ENCODE assay signal across 13 mouse cellular contexts in genomic region chr15:99677089-99677488, GRCm38 (mm10). TPM values are rescaled to one million over a fixed set of nuclear protein-coding genes. Genes with fewer than 3 reads are reported as not detected.
DNase-seq lines count a peak whose midpoint lies in the region; ATAC-seq and TF ChIP-seq lines count a peak whose summit lies in the region.
"Had no signal": no experiment of that assay in that cellular context is flagged by ENCODE, and none has a peak within 500 bp of the region (broad histone marks: within the 10 kb centered on the region; RNA-seq: fewer than 3 reads in every experiment).

No protein-coding gene starts in this region.

- H3K4me1 ChIP-seq in hindbrain, postnatal 0 days (ENCODE audit: insufficient read depth, low read length), result peaks cover 27% of the 10 kb centered on the region
- no peaks in the 10 kb centered on the region for H3K4me1 ChIP-seq in stomach, embryonic 16.5 days (ENCODE audit: control insufficient read depth, insufficient read depth, low read length)

- no peak for TF ChIP-seq CTCF in hindbrain, postnatal 0 days (IDR thresholded peaks at IDR 0.05; ENCODE audit: low read depth)

- DNase-seq in cerebellum, adult 9-11 months, result peak; percentile 55
- DNase-seq in cerebellum, postnatal 36 days, result no peak
- DNase-seq in right cerebral cortex, adult 18-20 months, result peak; percentile 40
- DNase-seq in right cerebral cortex, postnatal 25 days, result no peak
- DNase-seq in hindbrain, postnatal 0 days (ENCODE audit: low spot score), result peak; percentile 70

- H3K9me3 ChIP-seq in hindbrain, postnatal 0 days (ENCODE audit: low read length), result no peaks in the 10 kb centered on the region
- H3K9me3 ChIP-seq in stomach, embryonic 16.5 days (replicated peaks; ENCODE audit: control insufficient read depth, low read length), result no peaks in the 10 kb centered on the region

- WGBS in hindbrain, postnatal 0 days, result 21% methylated on average over 8 of the region's 8 CpGs
- WGBS in stomach, embryonic 16.5 days, result 42% methylated on average over 8 of the region's 8 CpGs

- peak overlapping the region; percentile 31 for H3K4me2 ChIP-seq in hindbrain, postnatal 0 days (ENCODE audit: low read depth, low read length)
- H3K4me2 ChIP-seq in stomach, embryonic 16.5 days (ENCODE audit: low read depth, low read length), result no peak overlapping the region

- no peak overlapping the region for H3K4me3 ChIP-seq in hindbrain, postnatal 0 days (ENCODE audit: low read length)
- H3K4me3 ChIP-seq in stomach, embryonic 16.5 days (replicated peaks; ENCODE audit: low read length), result no peak overlapping the region

- H3K27me3 ChIP-seq in hindbrain, postnatal 0 days (ENCODE audit: insufficient read depth, low read length), result no peaks in the 10 kb centered on the region
- peaks cover 7% of the 10 kb centered on the region for H3K27me3 ChIP-seq in stomach, embryonic 16.5 days (ENCODE audit: control insufficient read depth, insufficient read depth, low read length)

- peak; percentile 72 for ATAC-seq in hindbrain, postnatal 0 days
- ATAC-seq in stomach, embryonic 16.5 days (ENCODE audit: insufficient read depth, low FRiP score), result 0 out of 2 replicates have a peak, but pooled peaks have one; percentile 34
- ATAC-seq in CD4-positive, CD25-positive, alpha-beta regulatory T cell, adult 4 months, result no peak
- ATAC-seq in activated CD4-positive, CD25-positive, alpha-beta regulatory T cell, adult 4 months, result no peak
- ATAC-seq: intestine, embryonic 16.5 days had no signal

- H3K36me3 ChIP-seq in hindbrain, postnatal 0 days (ENCODE audit: insufficient read depth, low read length), result no peaks in the 10 kb centered on the region
- H3K36me3 ChIP-seq in stomach, embryonic 16.5 days (ENCODE audit: control insufficient read depth, insufficient read depth, low read length), result no peaks in the 10 kb centered on the region

- peak overlapping the region; percentile 13; the same call in 1 of the 2 replicates for H3K9ac ChIP-seq in hindbrain, postnatal 0 days (replicated peaks; ENCODE audit: low read length)
- H3K9ac ChIP-seq in stomach, embryonic 16.5 days (ENCODE audit: low read length), result no peak overlapping the region

- H3K27ac ChIP-seq in hindbrain, postnatal 0 days, result peak overlapping the region; percentile 67
- H3K27ac ChIP-seq in stomach, embryonic 16.5 days (ENCODE audit: low read length), result no peak overlapping the region

RNA-seq across cellular contexts. Expression of gene Asic1, which starts 6.9 kb away (rescaled TPM):
- 127 and 143 TPM in 2 replicates for total RNA-seq in hindbrain, postnatal 0 days (2014; rRNA removed)
- 32.0 and 37.1 TPM in 2 replicates for polyA plus RNA-seq in hindbrain, postnatal 0 days (2015; fragmentation: Nextera tagmentation; extraction: Ambion mirVana)
- polyA plus RNA-seq in stomach, embryonic 16.5 days (2015; fragmentation: Nextera tagmentation; extraction: Ambion mirVana), result 0.89 and 0.92 TPM in 2 replicates
- under 1 TPM in 1 of 2 experiments, not detected in 1; 0.52 TPM for polyA plus RNA-seq in CD4-positive, CD25-positive, alpha-beta regulatory T cell, adult 4 months (2017; shearing (Covaris generic))
- under 1 TPM; 0.22 to 0.32 TPM for polyA plus RNA-seq in activated CD4-positive, CD25-positive, alpha-beta regulatory T cell, adult 4 months (2017; shearing (Covaris generic))

RNA-seq across cellular contexts. Expression of gene Smarcd1, which starts 24.8 kb away (rescaled TPM):
- 74.0 and 89.4 TPM in 2 replicates for total RNA-seq in hindbrain, postnatal 0 days (2014; rRNA removed)
- 78.1 and 91.2 TPM in 2 replicates for polyA plus RNA-seq in hindbrain, postnatal 0 days (2015; fragmentation: Nextera tagmentation; extraction: Ambion mirVana)
- 17.0 and 20.9 TPM in 2 replicates for polyA plus RNA-seq in stomach, embryonic 16.5 days (2015; fragmentation: Nextera tagmentation; extraction: Ambion mirVana)
- polyA plus RNA-seq in CD4-positive, CD25-positive, alpha-beta regulatory T cell, adult 4 months (2017; shearing (Covaris generic)), result 10 to 100 TPM; 10.0 to 14.8 TPM
- 10 to 100 TPM in 1 of 2 experiments, 1 to 10 TPM in 1; 8.6 to 10.8 TPM for polyA plus RNA-seq in activated CD4-positive, CD25-positive, alpha-beta regulatory T cell, adult 4 months (2017; shearing (Covaris generic))

RNA-seq across cellular contexts. Expression of gene Racgap1, which starts 25.6 kb away (rescaled TPM):
- 46.4 and 49.1 TPM in 2 replicates for total RNA-seq in hindbrain, postnatal 0 days (2014; rRNA removed)
- polyA plus RNA-seq in hindbrain, postnatal 0 days (2015; fragmentation: Nextera tagmentation; extraction: Ambion mirVana), result 49.7 and 52.0 TPM in 2 replicates
- 112 and 116 TPM in 2 replicates for polyA plus RNA-seq in stomach, embryonic 16.5 days (2015; fragmentation: Nextera tagmentation; extraction: Ambion mirVana)
- polyA plus RNA-seq in CD4-positive, CD25-positive, alpha-beta regulatory T cell, adult 4 months (2017; shearing (Covaris generic)), result 10 to 100 TPM; 17.6 to 18.2 TPM
- 10 to 100 TPM; 33.2 to 33.3 TPM for polyA plus RNA-seq in activated CD4-positive, CD25-positive, alpha-beta regulatory T cell, adult 4 months (2017; shearing (Covaris generic))

RNA-seq across cellular contexts. Expression of gene Gm17349, which starts 28.2 kb away (rescaled TPM):
- total RNA-seq in hindbrain, postnatal 0 days (2014; rRNA removed), result not detected in 2 replicates
- polyA plus RNA-seq in hindbrain, postnatal 0 days (2015; fragmentation: Nextera tagmentation; extraction: Ambion mirVana), result not detected in 2 replicates
- polyA plus RNA-seq in stomach, embryonic 16.5 days (2015; fragmentation: Nextera tagmentation; extraction: Ambion mirVana), result not detected in 2 replicates
- polyA plus RNA-seq in CD4-positive, CD25-positive, alpha-beta regulatory T cell, adult 4 months (2017; shearing (Covaris generic)), result not detected
- not detected for polyA plus RNA-seq in activated CD4-positive, CD25-positive, alpha-beta regulatory T cell, adult 4 months (2017; shearing (Covaris generic))
- total RNA-seq: gastrocnemius, adult 18-20 months had no signal
- polyA plus RNA-seq: cerebellum, adult 2 months; intestine, embryonic 16.5 days; liver, embryonic 16.5 days; stomach, embryonic 14.5 days had no signal

RNA-seq across cellular contexts. Expression of gene Gpd1, which starts 40.2 kb away (rescaled TPM):
- total RNA-seq in hindbrain, postnatal 0 days (2014; rRNA removed), result 2.8 and 3.7 TPM in 2 replicates
- polyA plus RNA-seq in hindbrain, postnatal 0 days (2015; fragmentation: Nextera tagmentation; extraction: Ambion mirVana), result 2.5 TPM in 2 replicates
- polyA plus RNA-seq in stomach, embryonic 16.5 days (2015; fragmentation: Nextera tagmentation; extraction: Ambion mirVana), result 7.4 and 9.2 TPM in 2 replicates
- under 1 TPM in 1 of 2 experiments, not detected in 1; 0.41 TPM for polyA plus RNA-seq in CD4-positive, CD25-positive, alpha-beta regulatory T cell, adult 4 months (2017; shearing (Covaris generic))
- polyA plus RNA-seq in activated CD4-positive, CD25-positive, alpha-beta regulatory T cell, adult 4 months (2017; shearing (Covaris generic)), result under 1 TPM; 0.16 to 0.60 TPM

Comparison
In these comparisons a context has a peak if more than half of its experiments do, and no peak if none do; other contexts are left out.
1. DNase-seq: peak in cerebellum, adult 9-11 months (single experiment), right cerebral cortex, adult 18-20 months (single experiment) and hindbrain, postnatal 0 days (single experiment); none in cerebellum, postnatal 36 days (0 of 2) and right cerebral cortex, postnatal 25 days (single experiment).
2. ATAC-seq: peak in hindbrain, postnatal 0 days (single experiment) and stomach, embryonic 16.5 days (single experiment); none in CD4-positive, CD25-positive, alpha-beta regulatory T cell, adult 4 months (single experiment) and activated CD4-positive, CD25-positive, alpha-beta regulatory T cell, adult 4 months (single experiment).
3. RNA of gene Asic1, which starts 6.9 kb away (polyA plus RNA-seq): 32.0 to 37.1 TPM in hindbrain, postnatal 0 days; 0.89 to 0.92 TPM in stomach, embryonic 16.5 days, 0.52 TPM in CD4-positive, CD25-positive, alpha-beta regulatory T cell, adult 4 months and 0.22 to 0.32 TPM in activated CD4-positive, CD25-positive, alpha-beta regulatory T cell, adult 4 months; every median in the first group is over 10 times any median in the second.